In the genomic region with DNA sequence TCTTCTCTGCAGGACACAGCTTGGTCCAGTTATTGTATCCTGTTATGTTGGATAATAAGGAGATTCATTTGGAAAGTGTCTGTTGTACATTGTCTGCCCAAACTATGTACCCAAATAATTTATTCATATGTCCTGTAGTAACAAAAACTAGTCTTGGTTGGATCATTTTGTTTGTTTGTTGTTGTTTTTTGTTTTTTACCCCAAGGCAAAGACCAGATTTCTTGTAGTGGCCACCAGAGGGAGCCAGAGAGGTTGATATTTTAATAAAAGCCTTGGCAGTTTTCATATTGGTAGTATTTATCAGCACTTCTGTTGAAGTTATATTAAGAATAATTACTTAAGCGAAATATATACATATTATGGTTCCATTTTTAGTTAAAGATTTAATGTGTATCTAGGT, we compare ENCODE assay signal across 9 mouse cellular contexts. TPM values are rescaled to one million over a fixed set of nuclear protein-coding genes. Genes with fewer than 3 reads are reported as not detected.
DNase-seq lines count a peak whose midpoint lies in the region; TF ChIP-seq lines count a peak whose summit lies in the region.
"Had no signal": no experiment of that assay in that cellular context is flagged by ENCODE, and none has a peak within 500 bp of the region (broad histone marks: within the 10 kb centered on the region; RNA-seq: fewer than 3 reads in every experiment).

No protein-coding gene starts in this region.

- intact Hi-C loops in gastrocnemius, postnatal 14 days (cut with DNase I; ENCODE audit: low total_unique reads): no loop called here

- no peak for TF ChIP-seq POLR2A in lung, adult 2 months (IDR thresholded peaks at IDR 0.05; ENCODE audit: borderline replicate concordance, extremely low read depth, low read depth, low read length)

- peaks cover 7% of the 10 kb centered on the region; the same call in 1 of the 2 replicates for H3K4me1 ChIP-seq in lung, adult 2 months (ENCODE audit: control insufficient read depth, insufficient read depth, low read length)
- H3K4me1 ChIP-seq: liver, embryonic 15.5 days had no signal

- TF ChIP-seq CTCF in lung, adult 2 months (IDR thresholded peaks at IDR 0.05; ENCODE audit: insufficient read depth, low read length): 0 out of 2 replicates have a peak, but pooled peaks have one; percentile 2

- WGBS in lung, adult 2 months: 4% methylated on average over 1 of the region's 1 CpGs

- no peak overlapping the region for H3K4me3 ChIP-seq in lung, adult 2 months (replicated peaks; ENCODE audit: extremely low read depth, low read depth, low read length)
- H3K4me3 ChIP-seq: liver, embryonic 15.5 days had no signal

- peak; percentile 48 for DNase-seq in gastrocnemius, postnatal 10 days
- DNase-seq in gastrocnemius, postnatal 4 days (ENCODE audit: low spot score in 2 of 2): no peak
- DNase-seq in lung, adult 2 months: no peak
- DNase-seq in lung, postnatal 25 days (ENCODE audit: low spot score): no peak
- DNase-seq in MEL-GATA-1-ER (ENCODE audit: extremely low read depth, low read depth): peak; percentile 10
- peak; percentile 26 to 38 for DNase-seq in layer of hippocampus, postnatal 10 days (ENCODE audit: low spot score in 2 of 2)
- no peak for DNase-seq in T-cell, adult 2 months (ENCODE audit: low spot score)
- no peak for DNase-seq in gastrocnemius, postnatal 14 days

RNA-seq across cellular contexts. Expression of a gene that starts 25.0 kb away (rescaled TPM):
- total RNA-seq in gastrocnemius, postnatal 10 days (2021): 10 to 100 TPM; 84.9 to 90.4 TPM
- 100 to 1,000 TPM in 1 of 2 experiments, 10 to 100 TPM in 1; 84.9 to 105 TPM for total RNA-seq in gastrocnemius, postnatal 4 days (2021)
- 7.0 and 13.8 TPM in 2 replicates for polyA plus RNA-seq in lung, adult 2 months (2012; rRNA removed)
- total RNA-seq in layer of hippocampus, postnatal 10 days (2021): 10 to 100 TPM; 13.7 to 15.2 TPM
- total RNA-seq in gastrocnemius, postnatal 14 days (2021): 10 to 100 TPM; 70.3 to 78.1 TPM

Comparison
In these comparisons a context has a peak if more than half of its experiments do, and no peak if none do; other contexts are left out.
1. DNase-seq: peak in gastrocnemius, postnatal 10 days (single experiment), MEL-GATA-1-ER (single experiment) and layer of hippocampus, postnatal 10 days (2 of 2); none in gastrocnemius, postnatal 4 days (0 of 2), lung, adult 2 months (single experiment), lung, postnatal 25 days (single experiment), T-cell, adult 2 months (single experiment) and gastrocnemius, postnatal 14 days (single experiment).
2. RNA of a gene that starts 25.0 kb away (total RNA-seq): 84.9 to 105 TPM in gastrocnemius, postnatal 4 days, 84.9 to 90.4 TPM in gastrocnemius, postnatal 10 days and 70.3 to 78.1 TPM in gastrocnemius, postnatal 14 days; 13.7 to 15.2 TPM in layer of hippocampus, postnatal 10 days; every median in the first group is over 4 times any median in the second.